Mouse (Mus musculus) cerebellum, adult 9-11 months (tissue): ENCODE results near the gene Ap3b2.
"Not testable (repeated sequence)": the region's sequence is repeated elsewhere in the genome, so short reads cannot be mapped to it uniquely, and the experiment has no call there.

Experiments
- DNase-seq: peaks from one replicate; pipeline ENCODE4 v3.0.0; 2022

Ap3b2 gene

GRCm38 (mm10) chr7:81493331-81494021 lies at the start of gene Ap3b2:
Gene Ap3b2, minus strand, starts transcription at chr7:81493925.
- DNase-seq = peak; percentile 87

DNA sequence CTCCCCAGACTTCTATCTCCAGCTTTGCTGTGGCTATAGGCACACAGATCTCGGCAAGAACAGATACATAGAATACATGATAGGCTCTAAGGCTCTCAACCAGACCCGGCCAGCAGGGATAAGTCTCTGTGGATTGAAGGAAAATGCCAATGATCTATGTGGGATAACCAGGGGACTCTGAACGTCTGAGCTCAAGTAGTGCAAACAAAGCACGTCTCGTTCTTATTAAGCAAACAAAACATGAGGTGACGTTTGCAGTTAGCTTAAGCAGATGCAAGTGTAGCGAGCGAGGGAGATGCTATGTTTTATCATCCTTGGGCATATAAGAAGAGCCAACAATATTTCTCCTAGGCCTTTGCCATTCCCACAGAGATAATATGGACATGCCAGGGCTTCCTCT lies 49.2 kb upstream of the Ap3b2 start:
- no peak for DNase-seq

DNA sequence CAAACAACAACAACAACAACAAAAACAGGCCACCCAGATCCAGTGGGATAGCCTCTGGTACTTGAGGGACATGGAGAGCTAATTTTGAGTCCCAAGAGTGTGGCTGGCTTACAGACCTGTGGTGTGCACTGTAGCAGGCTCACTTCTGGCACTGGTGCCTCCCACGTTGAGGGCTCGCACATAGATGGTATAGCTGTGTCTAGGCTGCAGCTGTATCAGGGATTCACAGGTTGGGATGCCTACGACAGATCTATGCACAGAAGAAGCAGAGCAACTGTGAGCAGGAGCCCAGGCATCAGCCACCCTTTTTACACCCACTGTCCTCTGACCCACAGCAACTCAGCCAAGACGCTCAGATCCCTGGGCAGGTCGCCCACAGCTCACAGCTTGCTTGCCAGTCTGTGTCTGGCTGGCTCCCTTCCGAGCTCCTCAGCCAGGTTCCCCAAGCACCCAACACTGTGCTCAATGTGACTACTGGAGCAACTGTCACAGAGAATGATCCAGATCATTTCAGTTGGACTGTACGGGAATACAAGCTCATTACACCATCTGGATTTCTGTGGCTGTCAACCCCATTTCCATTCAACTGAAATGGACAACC lies 48.3 kb upstream of the Ap3b2 start:
- peak; percentile 30 for DNase-seq

GRCm38 (mm10) chr7:81540999-81541398 lies 47.3 kb upstream of the Ap3b2 start:
- DNase-seq = no peak

DNA sequence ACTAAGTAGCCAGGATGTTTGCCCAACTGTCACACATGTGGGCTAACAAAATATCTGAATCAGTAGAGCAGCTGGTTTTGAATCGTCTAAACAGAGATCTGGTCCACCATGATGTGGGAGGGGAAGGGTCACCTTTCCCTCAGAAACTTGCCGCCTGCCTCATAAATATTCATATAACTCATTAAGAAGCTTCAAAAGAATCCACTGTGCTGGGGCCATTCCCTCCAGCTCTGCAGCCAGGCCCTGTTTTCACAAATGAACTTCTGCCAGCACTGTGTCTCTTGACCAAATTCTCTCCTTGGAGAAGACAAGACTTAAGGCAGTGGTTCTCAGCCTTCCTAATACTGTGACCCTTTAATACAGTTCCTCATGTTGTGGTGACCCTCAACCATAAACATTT lies 45.8 kb upstream of the Ap3b2 start:
- DNase-seq = no peak

GRCm38 (mm10) chr7:81538070-81538675 lies 44.4 kb upstream of the Ap3b2 start:
- DNase-seq = no peak

- no peak for DNase-seq
Measured at GRCm38 (mm10) chr7:81536478-81536877, 42.8 kb upstream of the Ap3b2 start.

DNA sequence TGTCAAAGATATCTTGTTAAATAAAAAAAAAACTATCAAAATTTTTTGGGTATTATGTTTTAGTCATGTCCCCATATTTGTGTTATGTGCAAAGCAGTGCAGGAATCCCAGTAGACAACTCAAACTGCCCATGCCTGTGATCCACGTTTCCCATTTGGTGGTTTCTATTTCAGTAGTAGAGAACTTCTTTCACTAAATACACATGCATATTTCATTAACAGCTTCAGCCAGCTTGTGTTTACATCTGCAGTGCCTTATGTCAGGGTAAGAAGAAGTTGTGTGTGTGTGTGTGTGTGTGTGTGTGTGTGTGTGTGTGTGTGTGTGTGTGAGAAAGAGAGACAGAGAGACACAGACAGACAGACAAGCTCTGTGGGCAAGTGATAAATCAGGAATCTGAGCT lies 37.7 kb upstream of the Ap3b2 start:
- DNase-seq = no peak

DNA sequence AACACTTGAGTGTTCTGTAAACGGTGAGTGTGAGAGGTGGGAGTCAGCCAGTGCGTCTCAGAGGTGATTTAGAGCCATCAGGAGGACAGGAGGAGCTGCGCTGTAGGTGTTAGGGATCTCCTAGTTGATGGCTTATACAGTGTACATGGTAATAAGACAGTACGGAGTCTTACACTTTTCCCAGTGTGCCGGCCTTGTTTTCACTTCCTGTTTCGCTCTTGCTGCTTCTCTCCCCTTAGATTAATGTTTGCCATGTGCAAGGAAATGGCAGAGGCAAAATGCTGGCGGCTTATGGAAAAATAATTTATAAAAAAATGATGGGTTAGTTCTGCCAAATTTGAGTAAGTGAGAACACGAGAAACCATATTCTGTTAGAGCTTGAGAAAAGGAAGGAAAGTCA lies 35.2 kb upstream of the Ap3b2 start:
- no peak for DNase-seq

DNA sequence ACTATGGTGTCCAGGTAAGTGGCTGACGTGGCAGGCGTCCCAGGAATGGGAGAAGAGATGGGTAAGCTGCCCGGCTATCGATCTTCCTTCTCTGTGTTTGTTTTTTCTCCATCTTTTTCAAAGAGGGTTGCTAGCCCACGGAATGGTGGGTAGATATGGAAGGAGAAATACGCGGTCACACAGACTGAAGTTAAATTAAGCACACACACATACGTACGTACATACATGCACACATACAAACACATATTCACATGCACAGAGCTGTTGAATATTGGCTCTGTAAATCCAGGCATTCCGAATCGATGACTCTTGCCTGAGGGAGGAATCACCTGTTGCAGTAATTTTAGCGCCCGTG lies 29.9 kb upstream of the Ap3b2 start:
- DNase-seq = no peak

DNA sequence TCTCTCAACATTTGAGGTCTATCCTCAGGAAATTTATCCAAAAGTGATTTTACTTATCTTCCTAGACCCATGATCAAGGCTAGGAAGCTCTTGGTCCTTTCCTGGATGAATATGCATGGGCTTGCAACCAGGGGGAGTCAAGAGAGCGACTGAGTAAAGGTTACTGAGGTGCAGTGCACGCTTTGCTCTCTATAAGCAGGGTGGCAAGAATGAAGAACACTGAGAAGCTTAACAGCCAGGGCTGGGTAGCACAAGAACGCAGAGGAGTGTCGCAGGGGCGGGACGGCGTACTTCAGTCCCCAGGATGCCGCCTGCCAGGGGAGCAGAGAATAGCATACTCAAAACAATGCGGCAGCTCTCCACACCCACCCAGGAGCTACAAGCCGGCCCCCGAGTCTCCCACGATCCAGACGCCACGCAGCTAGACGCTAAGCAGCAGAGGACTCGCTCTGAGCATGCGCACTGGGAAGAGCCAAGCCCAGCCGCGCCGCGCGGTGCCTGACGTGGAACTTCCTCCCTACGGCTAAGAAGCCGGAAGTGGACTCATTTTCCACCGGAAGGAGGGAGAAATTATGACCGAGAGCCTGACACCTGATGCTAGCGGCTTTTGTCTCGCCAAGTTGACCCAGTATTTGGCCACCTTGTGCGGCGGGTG lies 29.4 kb upstream of the Ap3b2 start:
- peak; percentile 92 for DNase-seq

DNA sequence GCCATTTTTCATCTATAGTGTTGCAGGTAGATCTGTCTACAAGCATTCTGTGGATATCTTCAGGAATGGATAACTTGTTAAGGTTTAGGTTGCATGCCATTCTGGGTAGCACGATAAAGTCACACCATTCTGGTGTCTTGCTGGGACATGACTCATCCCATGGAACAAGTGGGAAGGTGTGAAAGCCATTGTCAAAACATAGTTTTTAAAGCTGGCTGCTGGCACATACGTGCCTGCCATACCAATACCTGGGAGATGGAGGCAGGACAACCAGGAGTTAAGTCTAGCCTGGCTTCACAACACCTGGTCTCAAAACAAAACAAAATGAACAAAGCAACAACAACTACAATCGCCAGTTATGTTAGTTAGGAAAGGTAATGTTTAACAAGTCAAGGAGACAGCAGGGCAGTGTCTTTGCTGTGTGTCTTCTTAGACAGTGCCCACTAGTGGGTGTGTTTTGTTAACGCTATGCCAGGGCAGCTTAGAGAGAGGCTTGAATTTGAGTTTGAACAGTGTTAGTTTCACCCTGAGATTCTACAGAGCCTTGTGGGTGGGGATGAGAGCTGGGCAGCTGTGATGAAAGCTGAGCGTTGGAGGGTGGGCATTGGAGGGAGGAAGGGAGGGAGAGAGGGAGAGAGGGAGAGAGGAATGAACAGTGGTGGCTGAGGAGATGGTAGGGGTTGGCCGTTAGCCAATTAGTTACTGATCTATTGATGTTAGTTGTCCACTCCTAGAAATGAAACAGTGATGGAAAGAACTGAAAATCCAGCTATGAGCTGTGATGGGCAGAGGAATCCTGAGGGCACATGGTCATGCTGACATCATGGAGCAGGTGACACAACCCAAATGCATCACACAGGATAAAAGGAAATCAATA lies 22.7 kb upstream of the Ap3b2 start:
- no peak for DNase-seq

GRCm38 (mm10) chr7:81514906-81515590 lies 21.3 kb upstream of the Ap3b2 start:
- no peak for DNase-seq

- no peak for DNase-seq
Measured at GRCm38 (mm10) chr7:81501050-81501449, 7.3 kb upstream of the Ap3b2 start.

DNA sequence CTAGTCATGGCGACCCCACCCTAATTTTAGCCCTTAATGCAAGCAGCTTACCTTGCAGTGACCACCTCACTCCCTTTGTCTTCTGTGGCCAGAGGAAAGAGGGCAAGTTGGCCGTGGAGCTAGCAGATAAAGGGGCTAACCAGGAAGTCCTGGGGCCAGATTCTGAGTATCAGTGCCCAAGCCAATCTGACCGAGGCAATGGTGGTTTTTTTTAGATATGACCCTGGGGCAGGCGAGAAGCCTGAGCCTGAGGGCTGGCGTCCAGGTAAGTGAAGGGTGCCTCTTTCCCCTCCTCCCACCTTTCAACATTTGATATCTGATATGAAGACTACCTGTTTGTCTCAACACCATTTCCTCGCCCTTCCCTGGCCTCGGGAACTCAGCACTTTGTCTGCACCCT lies 4.5 kb upstream of the Ap3b2 start, which contains the start of gene BC048679:
BC048679 (minus strand) TSS at position 101 of the 400 bp plus-strand sequence.
- no peak for DNase-seq

DNA sequence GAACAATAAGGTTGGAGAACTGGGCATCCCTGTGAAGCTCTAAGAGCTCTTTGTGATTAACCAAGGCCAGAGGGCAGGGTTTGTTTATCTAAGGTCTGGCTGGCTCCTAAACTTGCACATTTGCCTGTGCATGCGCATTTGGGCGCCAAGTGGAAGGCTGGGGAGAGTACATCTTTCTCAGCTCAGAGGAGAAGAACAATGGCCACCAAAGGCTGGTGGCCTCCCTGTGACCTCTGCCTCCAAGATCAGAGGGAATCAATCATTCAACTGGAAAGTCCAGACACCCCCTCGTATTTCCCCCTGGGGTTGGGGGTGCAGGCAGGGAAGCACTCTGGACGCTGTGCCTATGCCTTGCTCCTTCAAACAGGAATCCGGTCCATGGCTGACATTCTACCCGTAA lies 3.4 kb upstream of the Ap3b2 start:
- no peak for DNase-seq

DNA sequence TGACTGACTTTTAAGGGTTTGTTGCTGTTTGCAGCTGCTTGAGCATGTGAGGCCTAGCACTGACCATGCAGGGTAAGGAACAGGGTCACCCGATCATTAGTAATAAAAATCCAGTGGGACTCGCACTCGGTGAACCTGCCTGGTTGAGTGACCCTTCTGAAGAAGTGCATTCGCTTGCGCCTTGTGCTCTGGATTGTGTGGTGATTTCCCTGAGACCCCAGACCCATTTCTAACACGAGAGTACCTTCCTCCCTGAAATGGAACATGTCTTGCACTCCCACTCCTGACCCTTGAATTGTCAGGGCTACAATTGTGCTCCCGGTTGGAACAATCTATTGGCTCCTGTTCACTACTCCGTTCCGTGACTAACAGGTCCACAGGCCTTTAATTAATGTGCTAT lies 1.1 kb downstream of the Ap3b2 start:
- no peak for DNase-seq

DNA sequence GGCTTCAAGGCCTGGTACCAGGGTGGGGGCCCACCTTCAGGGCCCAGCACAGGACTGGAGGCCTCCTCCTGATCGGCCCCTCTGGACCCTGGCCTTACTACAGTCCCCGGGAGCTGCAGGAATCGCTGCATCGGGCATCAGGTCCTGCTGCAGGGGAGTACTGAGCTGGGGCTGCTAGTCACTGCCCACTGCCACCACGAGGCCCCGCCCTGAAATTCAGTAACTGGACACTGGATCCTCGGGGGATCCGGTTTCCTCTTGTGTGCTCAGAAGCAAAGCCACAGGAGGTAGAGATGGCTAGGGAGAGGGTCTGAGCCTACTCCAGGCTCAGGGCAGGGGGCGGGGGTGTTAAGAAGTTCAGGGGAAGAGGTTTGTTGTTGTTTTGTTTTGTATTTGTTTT lies 4.1 kb downstream of the Ap3b2 start:
- DNase-seq = no peak

DNA sequence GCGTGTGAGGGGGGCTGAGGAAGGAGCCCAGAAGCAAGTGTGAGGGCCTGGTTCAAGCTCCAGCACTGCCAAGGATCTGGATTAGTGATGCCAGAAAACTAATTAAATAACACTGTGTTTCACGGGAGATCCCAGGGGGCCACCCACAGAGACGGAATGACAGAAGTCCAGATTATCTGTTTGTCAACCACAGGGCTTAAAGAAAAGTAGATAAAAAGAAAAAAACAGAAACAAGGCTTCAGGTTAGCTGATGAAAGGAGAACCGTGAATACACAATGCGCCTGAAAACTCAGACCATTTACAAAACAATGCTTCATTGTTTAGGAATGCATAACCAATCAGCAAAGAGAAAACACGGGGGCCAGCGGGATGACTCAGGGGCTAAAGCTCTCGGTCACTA lies 12.9 kb downstream of the Ap3b2 start:
- DNase-seq = no peak

DNA sequence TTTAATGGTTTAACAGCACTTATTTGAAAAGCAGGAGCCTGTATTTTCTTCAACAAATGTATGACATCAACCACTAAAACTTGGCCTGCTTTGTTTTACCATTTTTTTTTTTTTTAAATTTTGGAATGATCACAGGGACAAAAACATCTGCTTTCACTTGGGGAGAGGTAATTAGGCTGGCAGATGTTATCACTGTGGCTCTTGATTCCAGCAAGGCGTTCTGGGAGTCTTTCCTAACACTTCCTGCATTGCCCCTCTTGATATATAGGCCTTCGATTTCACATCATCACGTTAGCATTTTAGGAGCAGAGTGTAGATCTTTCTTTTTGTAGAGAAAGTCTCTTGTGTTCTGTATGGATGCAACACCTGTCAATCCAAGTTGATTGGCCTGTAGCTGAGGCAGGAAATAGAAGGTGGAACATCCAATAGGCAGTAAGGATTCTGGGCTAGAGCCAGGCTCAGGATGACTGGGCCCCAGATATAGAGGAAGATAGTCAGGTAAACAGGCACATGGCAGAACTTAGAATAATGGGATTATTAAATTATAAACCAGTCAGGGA lies 14.1 kb downstream of the Ap3b2 start:
- DNase-seq = no peak

DNA sequence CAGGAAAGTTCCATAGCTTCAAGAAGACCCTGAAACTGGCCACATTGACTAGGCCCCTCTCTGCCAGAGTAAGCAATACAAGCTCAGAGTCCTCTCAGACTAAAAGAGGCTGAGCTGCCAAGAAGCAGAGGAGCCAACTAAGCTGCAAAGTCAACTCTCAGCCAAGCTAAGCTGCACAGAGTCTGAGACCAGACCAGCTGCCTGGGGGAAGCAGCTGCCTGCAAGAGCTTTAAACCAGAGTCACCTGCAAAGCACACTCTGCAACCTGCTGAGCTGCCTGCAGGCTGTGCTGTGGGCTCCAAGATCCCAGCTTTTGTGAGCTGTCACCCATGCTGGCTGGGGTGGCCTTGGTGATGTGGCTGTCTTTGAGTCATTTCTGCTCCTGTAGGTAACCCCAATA lies 15.5 kb downstream of the Ap3b2 start:
- not testable (repeated sequence) for DNase-seq

GRCm38 (mm10) chr7:81476833-81477232 lies 16.9 kb downstream of the Ap3b2 start:
- DNase-seq = no peak
